Mouse (Mus musculus) mouse embryonic stem cell (cell line): ENCODE results near the gene L2hgdh.

Experiments used
- in situ Hi-C, 2 experiments: fragments of 300-500 bp; cut with MboI; formaldehyde crosslinking; loops; 1 replicate in 1 of 2; 3 replicates in 1 of 2; pipeline ENCODE4 v1.14.3; 2019 to 2020; ENCODE audit warnings: low sequenced_read_pairs in 2 of 2, low pct_unique_long_range_greater_than_20kb in 1 of 2, mixed read lengths in 1 of 2; ENCODE audit not compliant: unreplicated experiment in 1 of 2

The L2hgdh gene

DNA sequence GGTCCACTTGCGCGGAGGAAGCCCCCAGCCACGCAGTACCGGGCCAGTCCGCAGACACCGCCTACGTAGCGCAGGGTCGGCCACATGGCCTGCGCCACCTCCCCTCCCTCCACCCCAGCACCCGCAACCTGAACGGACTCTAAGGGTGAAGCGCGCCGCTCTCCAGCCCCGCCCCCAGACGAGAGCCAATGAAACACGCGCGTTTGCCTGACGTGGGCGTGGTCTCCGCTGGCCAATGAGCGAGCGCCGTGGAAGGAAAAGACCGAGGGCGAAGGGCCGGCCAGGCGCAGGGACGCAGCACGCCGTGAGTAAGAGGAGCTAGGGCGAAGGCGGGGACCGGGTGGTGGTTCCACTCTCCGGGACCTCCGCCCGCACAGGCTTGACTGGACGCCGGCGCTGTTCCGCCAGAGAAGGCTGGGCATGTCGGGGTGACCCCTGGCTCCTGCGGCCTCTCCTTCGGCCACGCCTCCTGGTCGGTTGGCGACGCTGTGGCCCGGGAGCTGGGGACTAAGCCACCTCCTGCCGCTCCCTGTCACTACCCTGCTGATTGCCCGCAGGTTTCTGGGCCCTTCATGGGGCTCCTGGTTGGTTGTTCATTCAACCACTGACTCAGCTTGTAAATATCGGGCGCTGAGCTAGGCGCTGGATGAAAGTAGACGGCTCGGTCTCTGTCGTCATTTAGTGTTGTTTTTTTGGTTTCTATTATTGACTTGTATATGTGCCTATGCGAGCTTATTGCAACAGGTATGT is at the start of gene L2hgdh, which contains the start of gene Atp5s:
L2hgdh (minus strand) TSS at position 163 of the 750 bp plus-strand sequence.
Atp5s (plus strand) TSS at position 240 of the 750 bp plus-strand sequence.
- in situ Hi-C loops: no loop called here

DNA sequence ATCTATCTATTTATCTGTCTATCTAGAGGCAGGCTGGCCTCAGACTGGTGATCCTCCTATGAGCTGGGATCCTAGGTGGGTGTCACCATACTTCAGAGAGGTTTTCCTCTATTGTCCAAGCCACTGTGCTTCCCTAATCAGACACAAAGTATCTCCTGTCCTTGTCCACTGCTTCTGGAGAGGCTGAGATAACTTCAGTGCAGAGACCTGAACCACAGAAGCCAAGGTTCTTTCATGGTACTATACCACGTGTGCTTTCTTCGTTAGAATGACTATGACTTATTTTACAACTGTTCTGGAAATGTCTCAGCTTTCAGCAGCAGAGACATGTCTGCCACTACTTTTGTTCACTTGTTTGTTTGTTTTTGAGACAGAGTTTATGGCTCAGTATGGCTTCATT is 44.2 kb upstream of the L2hgdh start:
- in situ Hi-C loops: no loop called here

DNA sequence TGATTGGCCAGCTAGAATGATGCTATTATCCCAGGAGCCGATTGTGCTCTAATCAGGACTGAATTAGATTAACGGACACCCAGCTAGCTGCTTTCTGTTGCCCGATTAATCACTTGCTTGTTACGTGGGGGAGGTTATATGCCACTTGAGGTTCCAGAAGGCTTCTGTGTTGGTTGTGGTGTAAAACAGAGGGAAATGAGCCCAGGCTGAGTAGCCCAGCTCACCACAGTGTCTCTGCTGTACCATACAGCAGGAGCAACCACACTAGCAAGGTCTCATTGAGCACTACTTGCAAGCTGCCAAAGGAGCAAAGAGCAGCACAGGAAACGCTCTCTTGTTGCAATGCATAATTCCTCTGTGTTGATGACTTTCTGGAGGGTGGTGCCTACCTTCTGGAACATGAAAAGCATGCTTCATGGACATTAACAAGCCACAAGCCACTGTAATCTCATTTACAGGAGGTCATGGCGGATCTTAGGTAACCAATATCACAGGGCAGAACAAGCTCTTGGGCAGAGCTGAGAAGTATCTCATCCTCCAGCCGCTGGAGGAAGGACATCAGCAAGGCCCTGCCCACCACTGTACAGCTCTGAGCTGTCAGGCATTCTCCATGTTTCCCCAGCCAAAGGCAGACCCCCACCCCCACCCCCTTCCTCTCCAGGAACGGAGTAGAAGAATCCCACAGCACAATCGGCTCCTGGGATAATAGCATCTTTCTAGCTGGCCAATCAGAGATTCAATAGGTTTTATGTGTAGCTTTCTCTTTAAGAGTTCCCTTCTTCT is 43.0 kb upstream of the L2hgdh start:
- in situ Hi-C loops: no loop called here

DNA sequence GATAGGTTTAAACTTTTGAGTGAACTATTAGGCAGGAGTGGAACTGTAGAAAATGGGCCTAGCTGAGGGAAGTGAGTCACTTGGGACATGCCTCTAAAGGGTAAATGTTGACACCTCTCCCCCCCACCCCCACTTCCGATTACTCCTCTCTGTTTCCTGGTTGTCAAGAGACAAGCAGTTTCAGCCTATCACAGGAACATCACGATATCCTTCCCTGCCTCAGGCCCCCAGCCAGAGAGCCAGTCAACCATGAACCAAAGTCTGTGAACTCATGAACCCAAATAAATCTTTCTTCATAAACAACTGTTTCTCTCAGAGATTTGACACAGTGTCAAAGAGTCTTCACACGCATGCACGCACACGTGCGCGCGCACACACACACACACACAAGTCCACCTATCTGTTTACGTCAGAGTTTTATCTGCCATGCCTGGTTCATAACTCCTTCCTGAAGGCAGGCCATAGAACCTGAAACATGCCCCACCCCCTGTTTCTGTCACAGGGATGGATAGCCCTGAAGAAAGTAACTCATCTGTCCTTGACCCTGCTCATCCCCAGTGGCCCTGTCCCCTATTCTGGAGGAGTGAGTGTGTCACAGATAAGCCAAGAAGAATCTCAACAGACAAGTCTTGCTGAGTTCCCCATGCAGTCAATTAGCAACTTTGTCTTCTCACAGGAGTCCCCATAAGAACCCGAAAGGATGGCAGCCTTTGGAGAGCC is 41.7 kb upstream of the L2hgdh start:
- in situ Hi-C loops: no loop called here

DNA sequence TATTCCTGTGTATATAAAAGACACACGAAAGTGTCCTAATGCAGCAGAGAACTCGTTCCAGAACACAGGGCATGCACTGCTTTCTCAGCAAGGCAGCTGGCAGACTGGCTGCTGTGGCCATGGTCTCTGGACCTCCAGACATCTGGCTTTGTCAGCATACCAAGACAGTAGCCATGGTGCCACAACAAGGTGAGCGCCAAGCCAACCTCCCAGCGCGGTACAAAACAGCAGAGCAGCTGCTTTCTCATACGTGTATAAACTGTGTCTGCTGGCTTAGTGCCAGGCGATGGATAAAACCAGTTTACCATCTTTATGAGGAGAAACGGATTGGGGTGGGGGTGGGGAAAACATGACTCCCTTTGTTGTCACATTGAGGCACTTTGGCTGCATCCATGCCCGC is 40.9 kb upstream of the L2hgdh start:
- in situ Hi-C loops: no loop called here

DNA sequence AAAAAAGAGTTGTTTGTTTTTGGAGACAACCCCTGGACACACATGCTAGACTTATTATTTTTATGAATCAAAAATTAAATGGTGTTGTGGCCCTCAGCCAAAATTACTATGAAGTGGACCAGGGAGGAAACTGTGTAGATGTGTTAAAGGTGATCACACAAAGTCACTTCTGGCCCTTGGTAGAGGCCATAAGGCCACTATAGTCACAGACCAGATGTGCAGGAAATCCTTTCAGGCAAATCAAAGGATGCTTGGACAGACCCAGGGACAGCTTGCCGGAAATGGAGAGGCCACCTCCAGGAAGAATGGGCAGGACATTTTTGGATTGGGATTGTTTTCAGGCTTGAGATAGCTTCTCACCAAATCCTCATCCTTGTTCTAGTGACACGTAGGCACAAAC is 36.9 kb upstream of the L2hgdh start:
- in situ Hi-C loops: no loop called here

DNA sequence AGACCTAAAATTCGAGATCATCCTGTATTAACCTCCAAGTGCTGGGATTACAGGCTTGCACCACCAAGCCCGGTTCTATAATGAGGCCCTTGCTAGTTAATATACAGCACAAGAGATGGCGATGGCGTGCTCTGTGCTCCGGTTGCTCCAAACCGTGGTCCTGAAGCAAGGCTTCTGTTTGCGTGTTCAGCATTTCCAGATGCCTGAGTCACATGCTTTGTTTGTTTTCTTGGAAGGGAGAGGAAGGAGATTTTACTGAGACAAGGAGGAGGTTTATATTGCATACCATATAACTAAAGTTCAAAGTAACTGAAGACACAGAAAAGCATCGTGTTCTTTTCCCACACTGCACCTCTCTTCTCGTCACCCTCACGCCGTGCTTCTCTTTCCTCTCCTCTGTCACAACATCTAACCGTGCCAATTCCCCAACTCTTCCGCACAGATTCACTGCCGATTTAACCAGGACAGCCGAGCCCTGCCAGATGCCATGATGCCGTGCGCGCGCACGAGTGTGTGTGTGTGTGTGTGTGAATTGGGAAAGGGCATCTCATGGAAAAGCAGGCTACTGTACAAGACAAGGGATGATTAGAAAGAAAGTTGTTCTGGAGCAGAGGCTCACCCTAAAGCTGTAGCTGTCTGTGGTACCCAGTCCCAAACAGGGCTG is 36.2 kb upstream of the L2hgdh start:
- in situ Hi-C loops: no loop called here

DNA sequence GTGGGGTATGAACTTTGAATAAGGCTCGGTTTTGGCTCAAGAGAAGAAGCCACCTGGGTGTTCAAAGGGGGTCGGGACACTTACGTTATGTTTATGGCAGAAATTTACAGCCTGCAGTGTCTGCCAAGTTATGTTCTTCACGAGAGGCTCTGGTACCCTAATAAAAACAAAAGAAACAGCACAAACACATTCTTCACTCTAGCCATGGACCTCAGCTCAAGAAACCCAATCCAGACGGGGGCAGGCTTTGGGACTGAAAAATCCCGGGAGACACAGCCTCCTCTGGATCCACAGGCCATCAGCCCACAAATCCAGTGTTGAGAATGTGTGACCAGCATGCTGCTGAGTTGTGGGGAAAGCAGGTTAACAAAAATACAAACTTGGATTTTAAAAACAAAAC is 35.3 kb upstream of the L2hgdh start:
- in situ Hi-C loops: no loop called here

DNA sequence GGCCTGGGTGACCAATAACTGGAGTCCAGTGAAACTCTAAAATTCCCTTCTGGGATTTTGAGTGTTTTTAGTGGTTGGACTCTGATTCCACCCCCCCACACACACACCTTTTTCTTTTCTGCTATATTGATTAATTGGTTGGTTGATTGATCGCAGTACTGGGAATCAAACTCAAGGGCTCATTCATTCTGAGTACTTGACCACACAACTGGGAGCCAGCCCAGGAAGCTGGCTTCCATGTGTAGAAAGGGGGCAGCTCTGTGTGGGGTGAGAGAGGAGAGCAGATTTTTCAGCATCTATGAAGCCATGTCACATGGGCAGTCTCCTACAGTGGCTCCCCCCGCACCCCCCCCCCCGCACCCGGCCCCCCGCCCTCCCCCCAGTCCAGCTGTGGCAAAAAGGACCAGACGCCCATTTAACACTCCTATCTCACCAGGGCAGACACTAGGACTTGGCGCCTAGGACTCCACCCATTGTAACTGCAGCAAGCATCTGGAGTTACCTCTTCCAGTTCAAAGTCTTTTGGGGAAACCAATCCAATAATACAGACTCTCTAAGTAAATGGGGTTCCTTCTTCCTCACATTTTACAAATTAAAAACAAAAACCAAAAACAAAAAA is 34.7 kb upstream of the L2hgdh start:
- in situ Hi-C loops: loop anchor here in 1 of 2 experiments (10.0 kb wide), 1 partner anchor 135 kb away; the partner anchor contains the start of genes Atl1 and Map4k5

DNA sequence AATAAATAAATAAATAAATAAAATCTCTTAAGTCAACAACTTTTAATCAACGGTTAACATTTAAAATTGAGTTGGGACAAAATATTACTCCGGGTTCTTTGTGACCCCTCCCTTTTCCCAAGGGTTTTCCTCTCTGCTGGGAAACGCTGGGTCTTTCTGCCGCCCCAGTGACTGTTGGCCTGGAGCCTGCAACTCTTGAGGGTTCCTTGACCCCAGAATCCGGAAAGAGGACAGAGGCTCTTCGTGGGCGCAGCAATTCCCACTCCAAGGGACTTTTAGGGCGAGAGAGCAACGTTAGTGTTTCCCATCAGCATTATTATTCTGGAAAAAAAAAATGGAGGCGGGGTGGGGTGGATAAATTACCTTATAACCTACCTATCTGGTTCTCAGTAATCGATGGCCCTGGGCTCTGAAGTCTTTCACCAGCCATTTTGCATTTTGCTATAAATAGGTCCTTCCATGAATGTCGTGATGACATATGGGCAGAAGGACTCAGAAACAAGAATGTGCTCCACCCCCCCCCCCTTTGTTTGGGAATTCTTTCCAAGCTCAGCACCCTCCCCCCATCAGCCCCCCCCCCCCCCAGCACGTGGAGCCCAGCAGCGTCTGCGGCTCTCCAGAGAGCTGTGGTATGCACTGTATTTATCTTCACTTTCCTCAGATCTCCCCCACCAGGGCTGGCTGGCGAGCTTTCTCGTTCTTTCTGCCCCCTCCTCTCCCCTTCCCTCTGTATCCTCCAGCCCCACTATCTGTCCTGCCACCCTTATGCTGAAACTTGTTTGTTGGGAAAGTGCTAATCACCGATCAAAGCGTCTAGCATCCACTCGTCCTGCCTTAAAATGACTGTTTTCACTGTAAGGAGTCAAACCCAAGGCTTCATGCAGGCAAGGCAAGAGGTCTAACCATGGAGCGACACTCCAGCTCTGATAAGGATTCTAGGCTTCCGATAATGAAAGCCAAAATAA is 33.8 kb upstream of the L2hgdh start:
- in situ Hi-C loops: loop anchor here in 1 of 2 experiments (10.0 kb wide), 1 partner anchor 136 kb away; the partner anchor contains the start of genes Atl1 and Map4k5

DNA sequence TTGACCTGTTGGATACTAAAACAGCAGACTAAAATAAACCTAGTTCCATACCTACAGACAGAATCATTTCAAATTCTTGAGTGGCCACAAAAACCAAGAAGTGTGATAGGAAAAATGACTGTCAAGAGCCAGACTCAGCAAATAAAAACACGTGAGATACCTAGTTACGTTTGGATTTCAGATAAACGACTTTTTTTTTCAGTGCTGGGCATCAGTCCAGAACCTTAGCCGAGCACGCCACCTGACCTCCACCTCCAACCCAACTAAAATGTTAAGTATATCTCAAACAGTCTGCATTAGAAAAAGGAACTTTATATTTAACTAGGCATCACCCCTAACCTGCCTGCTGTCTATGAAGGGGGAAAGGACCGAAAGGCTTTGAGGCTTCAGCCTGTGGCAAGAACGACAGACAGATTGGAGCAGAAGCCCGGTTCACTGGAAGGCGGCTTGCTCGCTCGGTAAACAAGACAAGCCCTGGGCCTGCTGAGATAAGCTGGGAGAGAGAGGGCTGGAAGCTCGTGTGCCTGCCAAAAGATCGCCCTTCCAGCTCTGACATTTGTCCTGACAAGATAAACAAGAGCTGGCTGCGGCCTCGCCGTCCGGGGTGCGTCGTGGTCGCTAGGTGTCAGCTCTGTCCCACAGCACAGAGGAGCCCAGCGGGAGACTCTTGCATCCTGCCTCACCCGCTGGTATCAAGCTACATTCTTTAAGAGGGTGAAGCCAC is 32.9 kb upstream of the L2hgdh start:
- in situ Hi-C loops: loop anchor here in 1 of 2 experiments (10.0 kb wide), 1 partner anchor 137 kb away; the partner anchor contains the start of genes Atl1 and Map4k5

DNA sequence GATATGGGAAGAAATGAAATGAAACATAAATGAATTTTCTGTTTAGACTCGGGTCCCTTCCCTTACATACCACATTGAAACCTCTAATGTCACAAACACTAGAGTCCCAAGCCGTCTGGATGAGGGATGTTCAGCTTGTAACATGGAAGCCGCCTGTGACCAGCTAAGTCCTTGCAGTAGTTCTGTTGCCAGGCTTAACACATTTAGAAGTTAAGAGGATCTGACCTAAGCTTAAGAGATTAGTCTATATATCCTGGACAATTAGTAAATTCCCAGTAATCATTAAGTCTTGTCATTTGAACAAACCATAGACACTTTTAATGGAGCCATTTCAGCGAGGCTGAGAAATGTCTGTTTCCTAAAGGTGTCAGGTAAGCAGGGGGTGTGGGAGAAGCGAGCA is 31.3 kb upstream of the L2hgdh start:
- in situ Hi-C loops: loop anchor here in 1 of 2 experiments (10.0 kb wide), 1 partner anchor 139 kb away; the partner anchor contains the start of genes Atl1 and Map4k5

DNA sequence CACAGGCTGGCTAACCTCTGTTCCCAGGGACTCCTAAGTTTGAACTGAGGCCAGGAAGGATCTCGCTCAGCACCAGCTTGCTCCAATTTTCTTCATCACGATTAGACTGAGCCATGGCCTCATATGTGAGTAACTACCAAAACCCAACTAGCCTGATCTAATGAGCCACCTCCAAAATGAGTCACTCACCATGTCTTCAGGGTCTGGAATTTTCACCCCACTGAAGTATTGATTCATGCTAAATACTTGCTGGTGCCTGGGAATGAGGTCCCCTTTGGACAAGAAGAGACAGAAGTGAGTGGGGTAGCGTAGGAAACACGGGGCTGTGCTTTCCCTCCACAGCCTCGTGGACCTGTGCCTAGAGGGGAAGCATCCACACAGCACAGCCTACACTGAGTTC is 29.3 kb upstream of the L2hgdh start:
- in situ Hi-C loops: loop anchor here in 1 of 2 experiments (10.0 kb wide), 1 partner anchor 141 kb away; the partner anchor contains the start of genes Atl1 and Map4k5

DNA sequence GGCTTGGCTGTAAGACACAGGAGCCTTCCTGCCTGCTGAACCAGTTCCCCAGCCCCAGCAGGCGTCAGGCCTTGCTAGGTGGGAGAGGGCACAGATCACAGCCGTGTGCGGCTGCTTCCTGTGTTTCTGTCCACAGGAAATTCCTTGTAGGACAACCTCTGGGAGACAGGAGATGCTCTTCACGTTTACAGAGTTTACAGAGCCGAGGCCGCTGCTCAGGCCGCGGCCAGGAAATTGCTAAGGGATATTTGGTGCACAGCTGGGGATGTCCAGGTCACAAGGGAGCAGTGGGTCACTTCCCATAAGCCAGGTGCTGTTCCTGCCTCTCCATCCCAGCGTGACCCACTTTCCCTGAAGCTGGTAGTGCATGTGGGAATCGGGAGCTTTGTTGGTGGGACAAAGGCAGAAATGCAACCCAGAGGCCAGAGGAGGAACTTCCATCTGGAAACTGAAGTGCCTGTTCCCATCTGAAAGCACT is 27.2 kb upstream of the L2hgdh start:
- in situ Hi-C loops: loop anchor here in 1 of 2 experiments (10.0 kb wide), 1 partner anchor 143 kb away; the partner anchor contains the start of genes Atl1 and Map4k5

DNA sequence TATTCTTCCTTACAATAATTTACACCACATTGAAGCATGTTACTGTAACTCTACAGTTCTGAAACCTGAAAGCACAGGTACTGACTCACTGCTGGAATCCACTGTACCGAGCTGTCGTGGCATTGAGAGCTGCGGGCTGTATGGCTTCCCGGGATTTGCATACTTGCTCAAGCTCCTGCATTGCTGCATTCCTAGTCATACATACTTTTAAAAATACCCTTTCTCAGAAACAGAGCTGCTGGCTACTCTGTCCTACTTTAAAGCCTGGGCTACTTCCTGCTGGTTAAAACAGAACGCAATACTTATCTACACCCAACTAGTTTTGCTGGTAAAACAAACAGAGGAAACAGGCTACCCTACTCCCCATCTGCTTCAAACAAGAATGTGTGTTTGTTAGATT is 19.5 kb upstream of the L2hgdh start:
- in situ Hi-C loops: no loop called here

DNA sequence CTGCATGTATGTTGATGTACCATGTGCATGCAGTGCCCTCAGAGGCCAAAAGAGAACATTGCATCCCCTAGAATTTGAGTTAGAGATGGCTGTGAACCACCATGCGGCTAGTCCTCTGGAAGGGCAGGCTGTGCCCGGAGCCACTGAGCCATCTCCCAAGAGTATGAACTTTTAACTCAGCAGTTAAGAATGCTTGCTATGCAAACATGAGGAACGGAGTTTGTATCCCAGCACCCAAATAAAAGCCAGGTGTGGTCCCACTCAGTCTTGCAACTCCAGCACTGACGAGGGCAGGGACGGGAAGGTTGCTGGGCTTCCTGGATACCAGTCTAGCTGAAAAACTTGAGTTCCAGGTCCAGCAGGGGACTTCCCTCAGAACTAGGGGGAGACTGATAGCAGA is 17.3 kb upstream of the L2hgdh start:
- in situ Hi-C loops: no loop called here
